Mouse (Mus musculus) kidney, adult 11 months (tissue): ENCODE measurements around the gene Gm3012.
"Not testable (repeated sequence)": the region's sequence is repeated elsewhere in the genome, so short reads cannot be mapped to it uniquely, and the experiment has no call there.

Experiments
- DNase-seq: peaks from one replicate; pipeline ENCODE4 v3.0.0; 2022

Gm3012 gene

GRCm38 (mm10) chr14:3634212-3634611, at the start of gene Gm3012:
Gene Gm3012, plus strand, starts transcription at chr14:3634512.
- not testable (repeated sequence) for DNase-seq

DNA sequence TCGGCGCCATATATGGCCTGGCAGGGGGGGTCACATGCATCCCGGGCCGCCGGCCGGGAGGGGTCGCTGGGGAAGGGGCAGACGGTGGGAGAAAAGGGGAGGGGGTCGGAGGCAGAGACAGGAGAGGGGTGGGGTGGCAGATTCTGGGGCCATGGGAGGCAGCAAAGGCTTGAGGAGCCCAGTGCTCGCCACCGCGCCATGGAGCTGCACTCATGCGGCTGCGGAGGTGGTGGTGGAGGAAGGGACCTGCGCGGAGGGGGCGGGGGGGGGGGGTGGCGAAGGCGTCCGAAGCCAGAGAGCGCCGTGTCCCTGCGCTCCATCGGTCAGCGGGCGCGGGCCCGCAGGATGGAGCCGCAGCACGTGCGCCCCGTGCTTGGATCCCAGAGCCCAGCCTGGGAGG, 17.4 kb downstream of the Gm3012 start, which contains the start of gene Gm3020:
Gene Gm3020 (plus strand): TSS at position 301 of the 400 bp plus-strand sequence.
- DNase-seq, result not testable (repeated sequence)

DNA sequence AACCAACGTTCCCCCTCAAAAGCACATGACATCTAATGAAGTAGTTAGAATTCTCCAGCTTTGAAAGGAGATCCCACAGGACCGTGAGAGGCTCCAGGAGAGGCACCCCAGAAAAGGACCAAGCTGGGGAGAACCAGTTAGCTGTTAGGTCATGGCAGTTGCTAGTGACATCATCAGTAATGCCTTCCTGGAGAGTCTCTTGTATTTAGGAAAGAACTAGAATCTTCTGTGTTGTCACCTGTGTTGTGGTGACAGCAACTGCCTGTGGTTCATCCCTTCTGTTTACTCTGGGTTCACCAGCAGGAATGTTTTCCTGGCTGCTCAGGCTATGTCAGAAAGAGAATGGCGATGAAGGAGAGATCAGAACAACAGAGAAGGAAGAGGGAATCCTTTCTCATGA, 54.2 kb downstream of the Gm3012 start, which contains the start of gene Gm3043:
Gene Gm3043 (plus strand): TSS at position 301 of the 400 bp plus-strand sequence.
- not testable (repeated sequence) for DNase-seq
